Mouse (Mus musculus) cerebellum, adult (tissue): ENCODE results near the gene Wipf2.

Experiments
- ATAC-seq: cut with Nextera tagmentation; 2 replicates; pipeline ENCODE4 v1.9.2; 2017; ENCODE audit warnings: mild to moderate bottlenecking, moderate library complexity, mixed read lengths; ENCODE audit not compliant: insufficient number of reproducible peaks, low FRiP score, low TSS enrichment

Gene Wipf2

GRCm38 (mm10) chr11:98850100-98851093 lies 13.0 kb upstream of the Wipf2 start:
- no peak for ATAC-seq

- no peak for ATAC-seq
These were observed 9.3 kb upstream of the Wipf2 start for GRCm38 (mm10) chr11:98854116-98854515.

- no peak for ATAC-seq
These were observed 8.8 kb upstream of the Wipf2 start for GRCm38 (mm10) chr11:98854659-98855058.

DNA sequence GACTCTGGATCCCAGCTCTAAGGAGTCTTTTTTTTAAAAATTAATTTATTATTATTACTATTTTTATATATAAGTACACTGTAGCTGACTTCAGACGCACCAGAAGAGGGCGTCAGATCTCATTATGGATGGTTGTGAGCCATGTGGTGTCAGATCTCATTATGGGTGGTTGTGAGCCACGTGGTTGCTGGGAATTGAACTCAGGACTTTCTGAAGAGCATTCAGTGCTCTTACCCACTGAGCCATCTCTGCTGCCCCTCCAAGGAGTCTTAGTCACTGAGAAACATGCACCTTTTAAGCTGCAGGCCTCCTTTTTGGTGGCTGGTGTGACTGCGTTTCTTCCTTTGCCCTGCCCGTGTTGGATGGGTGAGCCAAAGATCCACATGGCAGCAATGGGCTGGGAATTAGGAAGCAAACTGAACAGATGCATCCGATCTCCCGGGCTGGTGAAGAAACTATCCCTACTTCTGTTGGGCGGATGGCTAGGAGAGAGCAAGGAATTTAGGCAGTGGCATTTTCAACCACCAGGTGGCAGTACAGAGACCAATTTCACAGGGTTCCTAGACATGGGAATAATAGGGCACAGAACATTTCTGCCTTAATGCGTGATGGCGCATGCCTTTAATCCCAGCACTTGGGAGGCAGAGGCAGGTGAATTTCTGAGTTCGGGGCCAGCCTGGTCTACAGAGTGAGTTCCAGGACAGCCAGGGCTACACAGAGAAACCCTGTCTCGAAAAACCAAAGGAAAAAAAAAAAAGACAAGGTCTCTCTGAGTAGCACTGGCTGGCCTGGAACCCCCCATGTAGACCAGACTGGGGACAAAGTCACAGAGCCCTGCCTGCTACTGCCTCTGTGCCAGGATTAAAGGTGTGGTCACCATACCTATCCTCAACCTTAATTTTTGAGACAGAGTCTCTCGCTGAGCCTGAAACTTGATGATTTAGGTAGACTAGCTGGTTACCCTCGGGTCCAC lies 4.4 kb upstream of the Wipf2 start:
- ATAC-seq = 0 out of 2 replicates have a peak, but pooled peaks have one; percentile 52

DNA sequence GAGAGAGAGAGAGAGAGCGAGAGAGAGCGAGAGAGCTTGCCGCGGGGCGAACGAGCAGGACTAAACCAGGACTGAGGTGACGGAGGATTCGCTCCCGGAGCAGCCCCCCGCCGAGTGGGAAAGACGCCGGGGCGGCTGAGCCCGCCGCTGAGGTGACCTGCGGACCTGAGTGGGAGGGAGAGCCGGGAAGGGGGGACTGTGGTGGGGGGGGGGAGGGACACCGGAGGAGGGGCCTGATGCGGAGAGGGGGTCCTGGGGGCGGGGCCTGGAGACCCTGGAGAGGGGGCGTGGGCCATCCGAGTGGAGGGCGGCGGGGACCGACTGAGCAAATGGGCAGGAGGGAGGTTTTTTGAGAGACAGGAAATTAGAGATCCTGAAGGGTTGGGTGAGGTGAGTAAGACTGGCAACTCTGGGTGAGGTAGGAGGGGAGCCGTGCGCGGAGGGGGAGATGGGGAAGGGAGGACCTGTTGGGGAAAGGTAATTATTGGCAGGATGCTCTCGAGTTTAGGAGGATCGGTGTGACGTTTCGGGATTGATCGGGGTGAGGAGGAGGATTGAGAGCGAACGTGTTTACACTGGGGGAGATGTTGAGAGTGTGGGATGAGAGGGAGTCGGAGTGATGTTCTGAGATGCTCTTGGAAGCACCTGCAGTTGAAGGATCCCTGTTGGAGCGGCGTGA lies 452 bp downstream of the Wipf2 start:
- no peak for ATAC-seq

DNA sequence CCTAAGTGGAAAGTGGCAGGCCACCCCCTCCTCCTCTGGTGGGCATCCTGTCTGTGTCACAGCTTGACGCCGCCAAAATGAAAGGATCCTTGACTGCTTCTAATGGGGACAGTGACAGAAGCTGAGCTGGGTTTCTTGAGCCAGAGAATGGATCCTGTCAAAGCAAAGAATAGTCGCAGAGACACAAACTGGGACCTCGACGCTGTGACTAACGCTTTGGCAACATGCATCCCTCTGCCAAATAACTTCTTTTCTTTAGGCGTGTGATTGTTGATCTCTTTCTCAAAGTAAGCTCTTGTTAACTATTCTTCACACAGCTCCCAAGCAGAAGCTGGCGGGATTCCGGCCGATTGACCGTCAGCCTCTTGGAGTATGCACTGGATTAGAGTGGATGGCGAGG lies 3.9 kb downstream of the Wipf2 start:
- no peak for ATAC-seq

DNA sequence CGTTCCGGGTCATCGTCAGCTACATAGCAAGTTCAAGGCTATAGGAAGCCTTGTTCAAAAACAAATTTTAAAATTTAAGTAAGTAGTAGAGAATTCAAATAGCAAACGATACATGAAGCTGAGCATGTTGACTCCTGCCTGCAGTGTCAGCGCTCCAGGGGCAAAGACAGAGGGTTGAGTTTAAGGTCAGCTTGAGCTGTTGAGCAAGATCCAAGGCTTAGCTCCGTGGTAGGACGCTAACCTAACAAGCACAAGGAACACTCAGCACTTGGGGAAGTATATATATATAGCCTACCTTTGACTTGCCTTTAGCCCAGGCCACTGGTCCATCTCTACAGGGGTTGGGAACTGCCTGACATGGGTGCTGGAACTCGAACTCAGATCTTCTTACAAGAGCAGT lies 6.5 kb downstream of the Wipf2 start:
- ATAC-seq = no peak

GRCm38 (mm10) chr11:98870791-98871190 lies 7.4 kb downstream of the Wipf2 start:
- ATAC-seq = no peak

GRCm38 (mm10) chr11:98871416-98871815 lies 8.0 kb downstream of the Wipf2 start:
- ATAC-seq = no peak

- ATAC-seq = peak; percentile 40; the same call in 1 of the 2 replicates
These were observed 8.6 kb downstream of the Wipf2 start for GRCm38 (mm10) chr11:98872040-98872439.

DNA sequence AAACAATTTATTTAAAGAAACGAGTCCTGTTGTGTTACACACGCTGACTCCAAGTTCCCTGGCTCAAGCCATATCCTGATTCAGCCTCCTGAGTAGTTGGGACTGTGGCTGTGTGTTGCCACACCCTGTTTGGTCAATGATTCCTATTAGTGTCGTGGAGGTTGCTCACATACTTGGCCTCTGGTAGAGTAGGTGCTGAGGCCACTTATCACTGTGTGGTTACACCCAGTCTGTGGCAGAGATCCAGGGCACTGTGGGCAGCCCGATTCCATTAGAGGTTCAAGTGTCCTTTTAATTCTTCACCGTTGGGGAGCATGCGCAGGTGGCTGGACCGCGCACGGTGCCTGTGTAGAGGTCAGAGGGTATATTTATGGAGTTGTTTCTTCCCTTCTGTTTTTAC lies 10.5 kb downstream of the Wipf2 start:
- ATAC-seq = no peak

- ATAC-seq = no peak
These were observed 13.6 kb downstream of the Wipf2 start for GRCm38 (mm10) chr11:98877001-98877400.

DNA sequence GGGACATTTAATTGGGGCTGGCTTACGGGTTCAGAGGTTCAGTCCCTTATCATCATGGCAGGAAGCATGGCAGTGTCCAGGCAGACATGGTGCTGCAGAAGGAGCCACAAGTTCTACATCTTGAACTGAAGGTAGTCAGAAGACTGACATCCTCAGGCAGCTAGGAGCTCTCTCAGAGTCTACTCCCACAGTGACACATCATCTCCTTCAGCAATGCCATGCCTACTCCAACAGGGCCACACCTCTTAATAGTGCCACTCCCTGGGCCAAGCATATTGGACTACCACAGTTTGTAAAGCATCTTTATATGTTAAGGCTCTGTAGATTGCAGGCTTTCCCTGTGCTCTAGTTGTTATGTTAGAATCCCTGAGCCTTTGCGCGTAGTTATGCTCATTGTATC lies 24.3 kb downstream of the Wipf2 start:
- no peak for ATAC-seq

GRCm38 (mm10) chr11:98889077-98889476 lies 25.6 kb downstream of the Wipf2 start:
- ATAC-seq = no peak

- ATAC-seq = no peak
These were observed 26.5 kb downstream of the Wipf2 start for GRCm38 (mm10) chr11:98889977-98890376.

DNA sequence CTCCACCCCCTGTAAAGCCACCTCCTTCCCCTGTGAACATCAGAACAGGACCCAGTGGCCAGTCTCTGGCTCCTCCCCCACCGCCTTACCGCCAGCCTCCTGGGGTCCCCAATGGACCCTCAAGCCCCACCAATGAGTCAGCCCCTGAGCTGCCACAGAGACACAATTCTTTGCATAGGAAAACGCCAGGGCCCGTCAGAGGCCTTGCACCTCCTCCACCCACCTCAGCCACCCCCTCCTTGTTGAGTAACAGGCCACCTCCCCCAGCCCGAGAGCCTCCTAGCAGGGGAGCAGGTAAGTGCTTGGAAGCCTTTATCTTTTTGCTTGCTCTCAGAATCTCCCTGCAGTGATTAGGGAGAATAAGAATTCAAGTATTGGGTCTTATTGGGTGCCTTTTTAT lies 29.0 kb downstream of the Wipf2 start:
- no peak for ATAC-seq

DNA sequence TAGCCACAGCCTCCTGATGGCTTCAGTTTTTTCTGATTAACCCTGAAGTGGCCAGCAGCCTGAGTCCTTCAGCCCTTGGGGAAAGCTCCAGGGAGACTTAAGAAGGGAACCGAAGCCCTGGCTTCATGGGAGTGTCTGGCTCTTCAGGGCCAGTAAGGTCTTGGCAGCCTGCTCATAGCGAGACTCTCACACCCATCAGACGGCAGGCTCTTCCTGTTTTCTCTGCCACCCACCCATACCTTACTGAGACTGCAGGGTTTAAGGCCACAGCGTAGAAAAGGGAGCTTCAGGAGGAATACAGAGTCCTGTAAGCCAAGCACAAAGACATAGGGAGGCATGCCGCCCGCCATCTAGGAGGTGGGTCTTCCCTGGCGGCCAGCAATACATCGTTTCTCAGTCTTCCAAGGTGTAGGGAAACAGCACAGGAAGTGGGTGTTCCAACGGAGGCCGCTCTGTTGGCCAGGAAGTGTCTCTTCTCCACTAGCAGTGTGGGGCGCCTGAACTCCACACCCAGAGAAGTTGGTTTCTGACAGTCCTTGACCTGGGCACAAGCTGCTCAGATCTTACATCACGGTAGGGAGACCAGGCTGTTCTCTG lies 37.2 kb downstream of the Wipf2 start:
- ATAC-seq = no peak

GRCm38 (mm10) chr11:98902621-98903245 lies 39.3 kb downstream of the Wipf2 start:
- ATAC-seq = no peak

- no peak for ATAC-seq
These were observed 41.1 kb downstream of the Wipf2 start for GRCm38 (mm10) chr11:98904577-98904976.
